Mouse (Mus musculus) MEL (cell line): ENCODE results near the gene Map3k21. TPM values are rescaled to one million over a fixed set of nuclear protein-coding genes. Genes with fewer than 3 reads are reported as not detected.
A peak's percentile ranks its signal among the peaks of the same experiment; 100 is the strongest.

Experiments
- DNase-seq: peaks from one replicate; pipeline ENCODE4 v3.0.0; 2011; ENCODE audit warnings: low read depth, low spot score
- H3K27ac ChIP-seq: 2 replicates; pipeline ENCODE4 v1.5.1; 2012; ENCODE audit warnings: low read depth, mild to moderate bottlenecking, control low read depth, low read length, moderate library complexity; ENCODE audit not compliant: control insufficient read depth
- H3K27me3 ChIP-seq, 2 experiments: fragments of 150-350 bp in 1 of 2; sonication (generic) in 1 of 2; 2 replicates each; pipeline ENCODE4 v1.6.1; 2012; ENCODE audit warnings: low read length in 2 of 2, mild to moderate bottlenecking in 2 of 2, improper control_type of control experiment in 1 of 2, moderate library complexity in 1 of 2; ENCODE audit not compliant: insufficient read depth in 2 of 2, control insufficient read depth in 1 of 2
- H3K36me3 ChIP-seq, 2 experiments: 2 replicates each; pipeline ENCODE4 v1.6.1; 2012 to 2014; ENCODE audit warnings: low read length in 2 of 2, improper control_type of control experiment in 1 of 2, inconsistent platforms in 1 of 2, mild to moderate bottlenecking in 1 of 2; ENCODE audit not compliant: insufficient read depth in 2 of 2, control insufficient read depth in 1 of 2
- H3K4me1 ChIP-seq, 2 experiments: fragments of 150-350 bp in 1 of 2; sonication (generic) in 1 of 2; 2 replicates each; pipeline ENCODE4 v1.6.1; 2012; ENCODE audit warnings: low read length in 2 of 2, improper control_type of control experiment in 1 of 2, mild to moderate bottlenecking in 1 of 2; ENCODE audit not compliant: insufficient read depth in 2 of 2, control insufficient read depth in 1 of 2
- H3K4me3 ChIP-seq, 2 experiments: fragments of 150-350 bp in 1 of 2; sonication (generic) in 1 of 2; 2 replicates each; pipeline ENCODE4 v1.5.1; 2012; ENCODE audit warnings: low read depth in 2 of 2, low read length in 2 of 2, mild to moderate bottlenecking in 2 of 2, moderate library complexity in 2 of 2, control low read depth in 1 of 2, improper control_type of control experiment in 1 of 2; ENCODE audit not compliant: control insufficient read depth in 1 of 2, insufficient read depth in 1 of 2
- H3K79me2 ChIP-seq: 2 replicates; pipeline ENCODE4 v1.6.1; 2012; ENCODE audit warnings: mild to moderate bottlenecking, low read length, moderate library complexity; ENCODE audit not compliant: control insufficient read depth, poor library complexity, insufficient read depth
- H3K9ac ChIP-seq: 2 replicates; pipeline ENCODE4 v1.6.1; 2012; ENCODE audit warnings: low read depth, mild to moderate bottlenecking, control low read depth, low read length, moderate library complexity; ENCODE audit not compliant: control insufficient read depth, poor library complexity, severe bottlenecking
- H3K9me3 ChIP-seq: fragments of 150-350 bp; sonication (generic); replicated peaks from 2 replicates; pipeline ENCODE4 v1.6.1; 2012; ENCODE audit warnings: mild to moderate bottlenecking, low read length, improper control_type of control experiment, moderate library complexity; ENCODE audit not compliant: insufficient read depth
- BHLHE40 ChIP-seq: IDR thresholded peaks from 2 replicates; pipeline ENCODE4 v1.6.1; 2012; ENCODE audit warnings: low read depth, mild to moderate bottlenecking, inconsistent platforms, low read length, improper control_type of control experiment, borderline replicate concordance
- CHD1 ChIP-seq: IDR thresholded peaks from 2 replicates; pipeline ENCODE4 v1.6.1; 2012; ENCODE audit warnings: low read depth, mild to moderate bottlenecking, inconsistent platforms, low read length, improper control_type of control experiment
- CHD2 ChIP-seq: IDR thresholded peaks from 2 replicates; pipeline ENCODE4 v1.6.1; 2011; ENCODE audit warnings: low read length, improper control_type of control experiment
- CTCF ChIP-seq, 3 experiments: IDR thresholded peaks in 2 of 3; conservative IDR thresholded peaks in 1 of 3; 2 replicates each; pipeline ENCODE4 v1.5.1; 2011 to 2012; ENCODE audit warnings: low read length in 3 of 3, low read depth in 2 of 3, mild to moderate bottlenecking in 2 of 3, improper control_type of control experiment in 1 of 3, inconsistent platforms in 1 of 3, mixed read lengths in 1 of 3, moderate library complexity in 1 of 3; ENCODE audit not compliant: control insufficient read depth in 1 of 3, insufficient read depth in 1 of 3, poor library complexity in 1 of 3, severe bottlenecking in 1 of 3
- ELF1 ChIP-seq: IDR thresholded peaks from 2 replicates; pipeline ENCODE4 v1.6.1; 2014; ENCODE audit warnings: low read depth, mild to moderate bottlenecking, inconsistent platforms, low read length, improper control_type of control experiment, moderate library complexity
- EP300 ChIP-seq, 2 experiments: IDR thresholded peaks; 2 replicates each; pipeline ENCODE4 v1.6.1; 2011; ENCODE audit warnings: improper control_type of control experiment in 2 of 2, low read length in 2 of 2, low read depth in 1 of 2, mild to moderate bottlenecking in 1 of 2
- KAT2A ChIP-seq: conservative IDR thresholded peaks from 2 replicates; pipeline ENCODE4 v1.6.1; 2012; ENCODE audit warnings: low read depth, low read length, improper control_type of control experiment, inconsistent platforms
- MAX ChIP-seq: IDR thresholded peaks from 2 replicates; pipeline ENCODE4 v1.6.1; 2011; ENCODE audit warnings: low read length, improper control_type of control experiment
- MAZ ChIP-seq: IDR thresholded peaks from 2 replicates; pipeline ENCODE4 v1.6.1; 2012; ENCODE audit warnings: low read depth, mild to moderate bottlenecking, inconsistent platforms, low read length, improper control_type of control experiment
- MXI1 ChIP-seq: IDR thresholded peaks from 2 replicates; pipeline ENCODE4 v1.6.1; 2011; ENCODE audit warnings: mild to moderate bottlenecking, low read depth, low read length, improper control_type of control experiment
- POLR2AphosphoS2 ChIP-seq: IDR thresholded peaks from 2 replicates; pipeline ENCODE4 v1.6.1; 2011; ENCODE audit warnings: low read length, improper control_type of control experiment
- POLR2AphosphoS5 ChIP-seq: IDR thresholded peaks from 2 replicates; pipeline ENCODE4 v1.6.1; 2012; ENCODE audit warnings: low read depth, borderline replicate concordance, mild to moderate bottlenecking, inconsistent platforms, low read length, moderate library complexity, mixed read lengths
- RCOR1 ChIP-seq: IDR thresholded peaks from 2 replicates; pipeline ENCODE4 v1.6.1; 2012; ENCODE audit warnings: low read depth, mild to moderate bottlenecking, inconsistent platforms, low read length, improper control_type of control experiment
- TAL1 ChIP-seq: IDR thresholded peaks from 2 replicates; pipeline ENCODE4 v1.6.1; 2012; ENCODE audit warnings: mild to moderate bottlenecking, inconsistent platforms, low read length, moderate library complexity, mixed read lengths
- ZMIZ1 ChIP-seq: IDR thresholded peaks from 2 replicates; pipeline ENCODE4 v1.6.1; 2012; ENCODE audit warnings: low read depth, mild to moderate bottlenecking, inconsistent platforms, low read length, improper control_type of control experiment, moderate library complexity
- polyA plus RNA-seq, 2 experiments: library from polyadenylated mRNA; stranded (reverse) in 1 of 2; unstranded in 1 of 2; fragments of >175 nt in 1 of 2; fragments of >200 nt in 1 of 2; gene quantifications; 2 replicates each; pipeline versions ENCODE4 v1.2.1 to v1.2.4; 2012; ENCODE audit warnings: low replicate concordance in 2 of 2, low read depth in 1 of 2; ENCODE audit not compliant: insufficient read length in 2 of 2, insufficient read depth in 1 of 2, missing spikeins in 1 of 2
- total RNA-seq: library from RNA; depleted of rRNA; stranded (reverse); fragments of 300-350 nt; gene quantifications from 2 replicates; pipeline ENCODE4 v1.2.3, GENCODE M21; 2012; rRNA removed

Gene Map3k21
- not detected in 2 replicates for total RNA-seq
- polyA plus RNA-seq, result not detected

DNA sequence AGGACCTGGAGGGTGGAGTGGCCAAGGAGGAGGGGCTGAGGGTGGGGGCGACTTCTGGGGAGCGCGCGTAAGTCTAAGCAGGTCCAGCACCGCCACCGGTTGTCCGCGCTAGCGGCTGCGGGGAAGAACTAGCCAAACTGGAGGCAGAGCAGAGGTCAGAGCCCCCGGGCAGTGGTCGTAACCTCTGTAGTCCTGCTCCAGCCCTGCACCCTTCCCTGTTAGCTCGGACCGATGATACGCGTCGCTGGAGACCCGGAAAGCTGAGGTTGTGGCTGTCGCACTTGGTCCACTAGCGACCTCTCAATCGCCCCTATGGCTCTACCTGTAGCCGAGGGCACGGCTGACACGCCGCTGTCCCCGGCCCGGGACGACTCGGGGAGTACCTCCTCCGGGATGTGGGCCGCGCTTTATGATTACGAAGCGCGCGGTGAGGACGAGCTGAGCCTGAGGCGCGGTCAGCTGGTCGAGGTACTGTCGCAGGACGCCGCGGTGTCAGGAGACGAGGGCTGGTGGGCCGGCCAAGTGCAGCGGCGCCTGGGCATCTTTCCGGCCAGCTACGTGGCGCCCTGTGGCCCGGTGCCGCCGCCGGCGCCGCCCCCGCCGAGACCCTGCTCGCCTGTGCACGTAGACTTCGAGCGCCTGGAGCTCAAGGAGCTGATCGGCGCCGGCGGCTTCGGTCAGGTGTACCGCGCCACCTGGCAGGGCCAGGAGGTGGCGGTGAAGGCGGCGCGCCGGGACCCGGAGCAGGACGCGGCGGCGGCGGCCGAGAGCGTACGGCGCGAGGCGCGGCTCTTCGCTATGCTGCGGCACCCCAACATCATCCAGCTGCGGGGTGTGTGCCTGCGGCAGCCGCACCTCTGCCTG, at the start of gene Map3k21:
Map3k21 (plus strand) TSS at position 86 of the 864 bp plus-strand sequence.
- Histone ChIP-seq H3K4me1 (no peaks in the 10 kb centered on the region), H3K27ac (no peak within 1 kb of the TSS), H3K9me3 (no peaks in the 10 kb centered on the region), H3K27me3 (no peaks in the 10 kb centered on the region), H3K9ac (no peak within 1 kb of the TSS), H3K4me3 (no peak within 1 kb of the TSS), H3K79me2 (no peaks in the 10 kb centered on the region), H3K36me3 (no peaks in the 10 kb centered on the region)
- DNase-seq, result no peak
- TF ChIP-seq POLR2AphosphoS2, result no peak
- TF ChIP-seq RCOR1, result no peak
- TF ChIP-seq BHLHE40, result no peak

DNA sequence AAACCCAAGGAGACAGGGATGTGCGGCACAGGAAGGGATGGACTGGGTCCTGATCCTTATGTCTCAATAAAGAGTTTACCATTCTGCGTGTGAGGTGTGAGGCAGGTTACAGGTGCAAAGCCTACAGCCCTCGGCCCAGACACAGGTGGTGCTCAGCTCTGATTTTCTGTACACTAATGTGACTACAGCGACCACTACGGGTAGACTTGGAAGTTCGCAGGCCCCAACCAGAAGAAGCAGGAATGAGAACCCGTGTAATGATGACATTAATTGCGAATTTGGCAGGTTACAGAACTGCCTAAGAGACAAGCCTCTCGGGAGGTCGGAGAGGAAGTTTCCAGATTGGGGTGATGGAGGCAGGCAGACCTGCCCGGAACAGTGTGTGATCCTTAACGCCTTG, 44.1 kb upstream of the Map3k21 start:
- Histone ChIP-seq H3K9ac (no peak overlapping the region), H3K4me3 (no peak overlapping the region), H3K36me3 (peaks cover 0 to under 1% of the 10 kb centered on the region in 2 experiments; a peak in 1 of 4 replicates), H3K4me1 (peaks cover 0 to 14% of the 10 kb centered on the region in 2 experiments; a peak in 2 of 4 replicates), H3K27me3 (no peaks in the 10 kb centered on the region), H3K79me2 (no peaks in the 10 kb centered on the region), H3K27ac (no peak overlapping the region), H3K9me3 (no peaks in the 10 kb centered on the region)
- no peak for DNase-seq
- TF ChIP-seq RCOR1 (no peak), ELF1 (no peak), CHD1 (no peak), MAZ (no peak), POLR2AphosphoS5 (no peak), CHD2 (no peak), TAL1 (no peak), MAX (no peak)

DNA sequence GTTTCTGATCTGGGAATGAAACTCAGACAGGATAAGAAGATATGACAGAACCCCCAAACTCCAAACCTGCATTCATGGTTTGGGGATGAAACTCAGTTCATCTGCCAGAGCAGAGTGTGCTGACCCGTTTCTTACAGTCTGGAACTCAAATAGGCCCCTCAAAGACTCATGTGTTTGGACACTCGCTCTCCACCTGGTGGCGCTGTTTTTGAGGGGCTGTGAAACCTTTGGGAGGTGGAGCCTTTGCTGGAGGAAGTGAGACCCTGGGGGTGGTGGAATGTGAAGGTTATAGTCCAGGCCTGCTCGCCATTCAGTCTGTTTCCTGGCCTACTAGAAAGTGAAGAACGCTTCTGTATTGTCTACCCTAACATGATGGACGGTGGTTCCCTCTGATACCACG, 41.7 kb upstream of the Map3k21 start:
- peak; percentile 27 to 38 (median 35); a peak in 5 of 6 replicates for TF ChIP-seq CTCF (IDR thresholded peaks at IDR 0.05 in 2 of 3, conservative IDR thresholded peaks at IDR 0.05 in 1 of 3; ENCODE audit: control insufficient read depth in 1 of 3, insufficient read depth in 1 of 3, low read depth in 2 of 3, low read length in 3 of 3, poor library complexity in 1 of 3, severe bottlenecking in 1 of 3)
- TF ChIP-seq ZMIZ1, result no peak
- no peak for TF ChIP-seq MXI1
- no peak for TF ChIP-seq EP300 (IDR thresholded peaks at IDR 0.05; ENCODE audit: low read depth in 1 of 2, low read length in 2 of 2)
- no peak for TF ChIP-seq KAT2A
- TF ChIP-seq CHD2, result no peak
- peaks cover 0 to 12% of the 10 kb centered on the region in 2 experiments; a peak in 2 of 4 replicates for H3K4me1 ChIP-seq
- DNase-seq, result peak; percentile 14
- no peaks in the 10 kb centered on the region for H3K27me3 ChIP-seq
- H3K27ac ChIP-seq, result no peak overlapping the region
- H3K79me2 ChIP-seq, result no peaks in the 10 kb centered on the region
- H3K9ac ChIP-seq, result no peak overlapping the region
- no peaks in the 10 kb centered on the region for H3K9me3 ChIP-seq
- peaks cover 0 to 2% of the 10 kb centered on the region in 2 experiments; a peak in 1 of 4 replicates for H3K36me3 ChIP-seq
- H3K4me3 ChIP-seq, result no peak overlapping the region
